Mouse (Mus musculus) T-helper 17 cell (primary cell): ENCODE measurements around the gene Tfip11.

Experiments used
- in situ Hi-C, 2 experiments: fragments of 300-600 bp; cut with MboI, MseI; formaldehyde crosslinking; loops; 1 replicate in 1 of 2; 2 replicates in 1 of 2; pipeline ENCODE4 v1.15.1; 2025; ENCODE audit warnings: high pct_unique_total_duplicates in 2 of 2

Gene Tfip11

DNA sequence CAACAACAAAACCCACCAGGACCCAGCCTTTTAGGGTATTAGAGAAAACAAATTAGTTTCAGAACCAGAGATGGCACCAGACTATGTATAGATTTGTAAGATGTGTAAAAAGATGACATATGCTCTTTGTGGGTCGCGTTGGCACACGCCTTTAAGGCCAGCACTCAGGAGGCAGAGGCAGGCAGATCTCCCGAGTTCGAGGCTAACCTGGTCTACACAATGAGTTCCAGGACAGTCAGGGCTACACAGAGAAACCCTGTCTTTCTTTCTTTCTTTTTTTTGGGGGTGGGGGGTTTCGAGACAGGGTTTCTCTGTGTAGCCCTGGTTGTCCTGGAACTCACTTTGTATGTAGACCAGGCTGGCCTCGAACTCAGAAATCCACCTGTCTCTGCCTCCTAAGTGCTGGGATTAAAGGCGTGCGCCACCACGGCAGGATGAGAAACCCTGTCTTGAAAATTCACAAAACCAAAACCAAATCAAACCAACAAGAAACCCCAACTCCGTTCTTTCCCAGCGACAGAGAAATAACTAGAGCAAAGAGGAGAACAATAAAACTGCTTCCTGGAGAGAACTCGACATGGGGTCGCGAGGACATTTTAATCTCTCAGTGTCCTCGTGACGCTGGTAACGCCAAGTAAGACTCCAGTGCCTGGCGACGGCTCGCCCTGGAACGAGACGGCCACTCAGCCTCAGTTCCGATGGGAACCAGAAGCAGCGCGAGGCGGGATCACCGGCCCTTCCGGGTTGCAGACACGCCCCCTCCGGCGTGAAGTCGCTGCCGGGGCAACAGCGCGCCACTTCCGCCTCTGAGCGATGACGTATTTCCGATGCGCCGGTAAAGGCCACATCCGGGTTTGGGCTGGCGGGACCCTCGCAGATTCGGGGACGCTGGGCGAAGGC is at the start of gene Tfip11:
Gene Tfip11, plus strand, starts transcription at position 813 of the 900 bp plus-strand sequence.
- in situ Hi-C loops, result no loop called here

DNA sequence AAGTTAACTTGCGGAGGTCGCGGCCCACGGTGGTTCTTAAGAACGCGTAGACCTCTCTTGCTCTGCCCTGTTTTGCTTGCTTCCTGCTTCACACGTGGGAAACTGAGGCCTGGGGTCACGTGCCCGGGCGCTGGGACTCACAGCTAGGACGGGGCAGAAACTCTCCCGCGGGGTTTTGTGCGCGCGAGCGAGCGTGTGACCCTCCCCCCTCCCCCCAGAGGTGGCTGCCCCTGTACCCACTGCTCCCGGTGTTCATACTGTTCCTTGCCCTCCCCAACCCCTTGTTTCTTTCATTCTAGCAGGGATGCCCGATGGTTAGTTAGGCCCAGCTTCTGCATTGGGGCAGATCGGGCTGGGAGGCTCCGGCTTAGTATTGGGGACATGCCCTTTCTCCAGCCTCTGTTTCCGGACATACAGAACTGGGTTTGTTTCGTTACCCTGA is 49.2 kb upstream of the Tfip11 start:
- in situ Hi-C loops, result loop anchor here in 1 of 2 experiments (10.0 kb wide), 2 partner anchors 1548 to 2002 kb away; no protein-coding TSS in a partner anchor

DNA sequence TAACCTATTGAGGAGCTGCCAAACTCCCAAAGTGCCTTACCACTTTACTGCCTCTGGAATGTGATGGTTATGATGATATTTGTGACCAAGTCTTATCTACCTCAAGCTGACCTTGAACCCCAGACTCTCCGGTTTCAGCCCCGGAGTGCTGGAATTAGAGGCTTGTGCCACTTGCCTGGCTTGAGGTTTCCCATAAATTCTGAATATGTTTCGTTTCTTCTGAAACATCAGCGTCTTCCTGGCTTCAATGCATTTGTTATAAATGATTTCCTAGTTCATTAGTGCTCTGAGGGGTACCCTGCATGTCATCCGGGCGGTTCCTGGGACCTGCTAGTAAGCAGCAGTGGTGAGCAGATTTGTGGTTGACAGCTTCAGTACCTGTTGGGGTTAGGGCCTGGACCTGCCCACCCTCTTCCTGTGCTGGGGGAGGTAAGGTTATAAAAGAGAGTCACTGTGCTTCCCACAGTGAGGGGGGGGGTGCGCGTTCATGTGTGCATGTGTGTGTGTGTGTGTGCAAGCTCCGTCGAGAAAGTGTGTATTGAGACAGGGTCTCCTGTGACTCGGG is 48.2 kb upstream of the Tfip11 start:
- in situ Hi-C loops, result loop anchor here in 1 of 2 experiments (10.0 kb wide), 2 partner anchors 1547 to 2003 kb away; no protein-coding TSS in a partner anchor

DNA sequence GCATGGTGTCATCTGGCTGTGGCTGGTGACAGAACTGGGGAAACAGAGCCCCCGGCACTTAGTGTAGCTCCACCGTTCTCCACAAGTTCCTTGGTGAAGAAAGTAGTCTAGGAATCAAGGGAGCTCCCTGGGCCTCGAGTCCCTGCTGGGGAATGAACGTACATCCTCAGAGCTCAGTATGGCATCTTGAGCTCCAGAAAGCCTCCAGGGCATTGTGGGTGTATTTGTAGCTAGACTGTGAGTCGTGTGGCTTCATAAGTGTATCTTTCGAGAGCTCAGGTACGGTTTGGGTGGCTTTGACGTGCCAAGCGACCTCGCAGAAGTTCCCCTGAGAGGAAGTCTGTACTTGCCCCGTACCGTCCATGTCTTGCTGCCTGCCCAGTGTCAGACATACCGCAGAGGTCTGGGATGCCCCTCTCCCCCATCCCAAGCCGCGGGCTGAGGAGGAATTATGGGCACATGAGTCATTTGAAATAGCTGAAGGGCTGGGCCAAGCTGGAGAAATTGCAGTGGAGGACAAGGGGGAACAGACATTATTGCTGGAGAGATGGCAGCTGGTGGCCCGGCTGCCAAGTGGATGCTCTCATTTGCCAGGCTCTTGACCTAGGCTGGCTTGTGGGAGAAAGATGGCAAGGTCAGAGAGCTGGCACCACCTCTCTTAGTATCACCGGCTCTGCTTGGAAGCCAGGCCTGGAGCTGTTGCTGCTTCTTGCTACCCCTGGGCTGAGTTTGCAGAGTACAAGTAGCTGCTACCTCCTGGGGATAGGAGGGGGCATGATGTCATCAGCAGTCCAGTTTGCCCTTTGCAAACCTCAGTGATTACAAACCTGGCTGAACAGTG is 46.8 kb upstream of the Tfip11 start:
- in situ Hi-C loops, result loop anchor here in 1 of 2 experiments (10.0 kb wide), 2 partner anchors 1545 to 2005 kb away; no protein-coding TSS in a partner anchor

DNA sequence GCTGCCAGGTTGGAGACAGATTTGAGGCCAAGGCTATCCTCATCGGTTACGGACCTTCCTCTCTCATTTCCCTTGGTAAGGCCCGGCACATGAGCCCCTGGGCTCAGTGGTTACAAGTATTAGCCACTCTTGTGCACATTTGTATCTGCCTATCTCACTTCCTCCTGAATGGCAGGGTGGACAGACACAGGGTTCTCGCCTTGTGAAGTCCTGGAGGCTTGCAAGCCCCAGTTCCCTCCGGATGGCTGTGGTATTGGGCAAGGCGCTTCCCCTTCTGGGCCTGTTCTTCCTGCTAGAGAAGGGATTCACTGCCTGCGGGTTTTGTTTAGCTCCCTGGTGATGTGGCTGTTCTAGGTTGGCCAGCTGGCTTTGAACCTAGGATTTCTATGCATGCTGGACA is 46.0 kb upstream of the Tfip11 start:
- in situ Hi-C loops, result no loop called here

DNA sequence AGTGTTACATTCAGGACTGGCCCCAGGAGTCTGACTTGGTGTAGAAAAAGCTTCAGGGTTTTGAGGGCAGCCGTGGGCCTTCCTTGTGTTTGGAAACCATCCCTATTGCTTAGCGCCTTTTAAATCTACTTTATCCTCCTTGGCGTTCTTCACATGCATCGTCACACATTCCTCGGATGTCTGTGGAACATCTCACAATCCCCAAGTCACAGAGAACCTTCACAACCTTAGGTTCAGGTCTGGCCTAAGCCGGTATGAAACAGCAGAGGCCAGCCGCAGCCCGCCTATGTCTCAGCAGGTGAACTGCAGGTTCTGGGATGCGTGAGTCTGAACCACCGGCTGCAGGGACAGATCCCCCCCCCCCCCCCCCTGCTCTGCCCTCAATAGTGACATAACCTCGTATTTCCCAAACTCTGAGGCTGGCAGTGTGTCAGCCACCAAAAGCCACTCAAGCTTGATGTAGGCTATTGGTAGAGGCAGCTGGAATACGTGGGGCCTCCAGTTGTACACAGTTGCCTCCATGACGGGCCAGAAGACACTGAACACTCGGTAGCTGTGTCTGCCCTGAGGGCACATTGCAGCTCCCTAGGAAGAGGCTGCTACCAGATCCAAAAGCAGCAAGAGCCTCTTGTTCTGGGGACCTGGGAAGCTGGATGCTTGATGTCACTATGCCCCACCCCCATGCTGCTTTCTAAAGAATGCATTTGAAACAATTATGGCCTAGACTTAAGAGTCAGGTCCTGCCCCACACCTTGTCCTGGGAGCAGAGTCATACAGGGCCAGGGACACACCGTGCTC is 45.1 kb upstream of the Tfip11 start:
- in situ Hi-C loops, result no loop called here

DNA sequence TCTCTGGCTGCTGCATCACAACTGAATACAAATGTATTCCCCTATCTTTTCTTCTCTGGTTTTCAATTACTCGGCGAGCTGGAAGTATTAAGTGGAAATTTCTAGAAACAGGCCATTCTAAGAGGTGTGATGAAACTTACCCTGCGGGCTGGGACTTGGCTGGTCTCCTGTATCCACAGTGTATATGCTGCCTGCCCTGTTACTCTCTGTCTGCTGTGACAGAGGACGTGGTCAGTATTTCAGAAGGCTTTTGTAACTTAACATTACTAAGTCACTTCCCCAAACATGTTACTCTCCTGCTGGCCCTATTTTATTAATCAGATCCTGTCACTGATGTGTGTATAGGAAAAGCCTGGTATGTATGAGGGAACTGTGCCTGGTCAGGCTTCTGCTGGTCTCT is 44.5 kb upstream of the Tfip11 start:
- in situ Hi-C loops, result no loop called here

DNA sequence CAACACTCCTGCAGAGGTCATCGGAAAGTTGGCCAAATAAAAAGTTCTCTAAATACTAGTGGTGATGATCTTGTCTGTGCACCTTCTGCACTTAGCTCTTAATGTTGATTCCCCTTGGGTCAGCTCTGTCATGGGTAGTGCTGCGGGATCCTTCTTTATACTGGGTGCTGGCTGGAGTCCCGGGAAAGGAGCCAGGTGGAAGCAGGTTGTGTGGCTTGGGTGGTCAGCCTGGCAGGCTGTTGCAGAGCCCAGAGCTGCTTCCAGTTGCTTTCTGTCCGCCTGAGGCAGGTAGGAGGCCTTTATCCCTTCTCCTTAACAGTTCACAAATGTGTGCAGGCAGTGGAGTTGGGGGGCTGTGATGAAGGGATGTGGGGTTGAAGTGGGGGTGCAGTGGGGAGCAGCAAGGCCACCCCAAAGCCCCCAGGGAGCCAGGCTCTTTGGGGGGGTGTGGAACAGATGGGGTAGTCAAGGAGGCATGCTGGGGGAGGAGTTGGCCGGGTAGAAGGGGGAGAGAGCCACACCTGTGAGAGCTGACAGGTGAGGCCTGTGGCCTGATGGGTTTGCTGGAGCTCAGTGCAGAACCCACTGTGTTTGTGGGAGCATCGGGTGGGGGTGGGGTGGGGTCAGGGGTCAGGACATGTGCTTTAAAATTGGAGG is 43.9 kb upstream of the Tfip11 start:
- in situ Hi-C loops, result no loop called here

DNA sequence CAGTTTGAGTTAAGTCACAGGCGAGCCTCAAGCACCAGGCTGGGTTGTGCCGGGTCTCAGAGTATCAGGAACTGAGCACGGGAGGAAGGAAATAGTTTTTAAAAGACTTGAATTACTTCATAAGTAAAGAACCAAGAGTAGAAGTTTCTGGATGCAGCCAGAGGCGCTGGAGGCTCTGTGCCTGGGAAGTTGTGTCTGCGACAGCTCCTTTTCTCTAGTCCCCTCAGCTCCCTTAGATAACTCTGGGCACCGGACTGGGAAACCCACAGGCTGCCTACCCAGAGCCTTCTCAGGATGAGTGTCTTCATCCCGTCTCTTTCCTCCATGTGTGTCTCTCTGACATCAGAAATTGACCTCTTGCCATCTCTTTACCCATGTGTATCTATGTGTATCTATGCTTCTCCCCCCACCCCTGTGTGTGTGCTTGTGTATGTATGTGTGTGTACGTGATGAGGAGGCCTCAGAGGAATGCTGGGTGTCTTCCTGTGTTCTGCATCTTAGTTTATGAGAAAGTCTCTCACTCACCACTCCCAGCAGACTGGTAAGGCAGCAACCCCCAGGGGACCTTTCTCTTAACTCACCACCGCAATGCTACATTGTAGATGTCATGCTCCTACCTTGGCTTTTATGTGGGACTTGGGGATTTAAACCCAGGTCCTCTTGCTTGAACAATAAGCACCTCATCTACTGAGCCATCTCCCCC is 43.2 kb upstream of the Tfip11 start:
- in situ Hi-C loops, result no loop called here

DNA sequence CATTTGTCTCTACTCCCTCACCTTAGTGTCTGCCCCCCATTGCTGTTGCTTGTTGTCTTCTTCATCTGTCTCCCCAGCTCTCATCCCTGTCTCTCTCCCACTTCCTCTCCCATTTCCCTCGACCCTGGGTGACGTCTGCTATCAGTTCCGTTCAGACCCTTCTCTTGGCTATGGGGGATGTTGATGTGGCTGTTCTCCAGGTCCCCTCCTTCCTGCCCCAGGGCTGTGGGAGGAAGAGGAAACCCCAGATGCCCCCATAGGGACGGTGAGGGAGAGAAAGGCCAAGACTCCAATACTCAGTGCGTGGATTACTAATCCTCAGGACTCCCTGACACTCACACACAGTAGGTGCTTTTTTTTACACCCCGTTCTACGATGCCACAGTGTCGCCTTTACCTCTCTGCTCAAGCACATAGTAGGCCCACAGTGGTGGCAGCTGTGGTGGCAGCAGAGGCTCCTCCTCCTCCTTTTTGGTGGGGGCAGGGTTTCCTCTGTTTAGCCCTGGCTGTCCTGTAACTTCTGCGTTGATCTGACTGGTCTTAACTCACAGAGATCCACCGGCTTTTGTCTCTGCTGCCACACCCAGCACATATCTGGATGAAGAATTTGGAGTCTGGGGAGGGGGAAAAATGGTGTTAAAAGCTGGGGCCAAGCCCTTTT is 42.5 kb upstream of the Tfip11 start:
- in situ Hi-C loops, result no loop called here

DNA sequence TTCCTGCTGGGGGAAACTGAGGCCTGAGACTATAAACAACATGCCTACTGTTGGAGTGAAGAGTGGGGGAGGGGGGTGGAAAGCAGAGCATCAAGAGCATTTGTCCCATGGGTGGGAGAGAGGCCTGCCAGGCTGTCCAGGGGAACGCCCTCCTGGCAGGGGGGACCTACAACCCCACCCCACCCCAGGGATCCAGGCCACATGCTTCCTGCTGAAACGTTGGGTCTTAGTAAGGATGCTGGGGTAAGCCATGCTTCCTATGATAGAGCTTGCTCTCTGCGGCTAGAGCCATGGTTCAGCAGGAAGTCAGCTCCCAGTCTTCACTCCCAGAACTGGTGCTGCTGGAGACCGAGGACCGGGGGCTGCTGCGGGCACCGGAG is 42.0 kb upstream of the Tfip11 start:
- in situ Hi-C loops, result no loop called here

DNA sequence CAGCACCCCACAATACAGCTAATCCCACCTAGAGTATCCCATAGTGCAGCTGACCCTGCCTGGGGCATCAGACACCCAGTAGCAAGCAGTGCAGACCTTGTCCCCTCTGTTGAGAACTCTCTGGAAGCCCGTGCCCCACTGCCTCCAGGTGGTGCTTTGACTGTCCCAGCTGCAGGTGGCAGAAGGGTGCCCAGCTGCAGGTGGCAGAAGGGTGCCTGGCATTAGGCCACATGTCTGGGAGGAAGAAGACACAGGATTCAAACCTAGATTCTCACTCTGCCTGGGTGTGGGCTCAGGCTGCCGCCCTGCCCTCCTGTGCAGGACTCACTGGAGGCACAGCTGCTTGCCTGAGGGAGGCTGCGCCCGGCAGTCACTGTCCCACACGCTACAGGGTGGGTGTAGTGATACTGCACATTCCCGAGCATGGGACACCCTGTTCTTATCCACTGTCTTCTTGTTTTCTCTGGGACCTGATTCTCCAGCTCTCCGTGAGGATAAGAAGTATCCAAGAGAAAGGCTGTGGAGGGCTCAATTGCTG is 40.5 kb upstream of the Tfip11 start:
- in situ Hi-C loops, result no loop called here

DNA sequence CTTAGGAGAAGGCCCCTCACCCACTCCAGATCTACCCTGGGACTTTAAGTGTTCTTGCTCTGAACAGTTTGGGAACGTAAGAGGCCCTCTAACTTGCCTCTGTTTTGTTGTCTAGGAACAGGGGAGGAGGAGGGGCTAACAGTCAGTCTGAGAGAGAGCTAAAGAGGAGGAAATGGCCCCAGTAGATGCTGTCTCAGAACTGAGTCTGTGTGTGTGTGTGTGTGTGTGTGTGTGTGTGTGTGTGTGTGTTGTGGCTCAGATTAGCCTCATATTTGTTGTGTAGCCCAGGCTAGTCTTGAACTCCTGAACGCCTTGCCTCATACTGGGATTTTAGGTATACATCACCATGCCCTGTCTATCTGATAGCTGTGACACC is 39.6 kb upstream of the Tfip11 start:
- in situ Hi-C loops, result no loop called here

DNA sequence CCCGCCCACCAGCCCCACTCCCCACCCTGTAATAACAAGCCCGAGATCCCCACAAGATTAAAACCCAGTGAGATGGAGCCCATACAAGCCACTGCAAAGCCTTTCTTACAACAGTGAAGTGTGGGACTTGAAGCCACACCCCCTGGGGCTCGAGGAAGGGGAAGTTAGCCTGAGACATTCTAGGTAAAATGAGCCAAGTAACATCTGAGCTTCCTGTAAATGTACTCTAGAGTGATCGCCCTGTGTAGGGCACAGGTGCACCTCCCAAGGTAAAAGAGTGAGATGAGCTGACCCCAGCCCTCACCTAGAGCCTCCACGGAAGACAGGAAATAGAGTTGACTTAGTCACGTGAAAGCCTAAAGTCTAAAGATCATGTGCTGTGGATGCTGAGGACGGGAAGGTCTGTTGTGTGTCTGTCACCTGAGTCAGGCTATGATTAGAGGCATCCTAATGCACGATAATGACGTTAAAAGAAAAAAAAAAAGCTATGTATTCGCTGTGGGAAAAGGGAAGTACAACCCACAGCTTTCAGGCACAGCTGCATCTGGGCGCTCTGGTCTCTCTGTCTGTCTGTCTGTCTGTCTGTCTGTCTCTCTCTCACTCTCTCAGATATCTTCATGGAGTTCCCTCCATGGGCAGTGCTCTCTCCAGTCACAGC is 39.0 kb upstream of the Tfip11 start:
- in situ Hi-C loops, result no loop called here

DNA sequence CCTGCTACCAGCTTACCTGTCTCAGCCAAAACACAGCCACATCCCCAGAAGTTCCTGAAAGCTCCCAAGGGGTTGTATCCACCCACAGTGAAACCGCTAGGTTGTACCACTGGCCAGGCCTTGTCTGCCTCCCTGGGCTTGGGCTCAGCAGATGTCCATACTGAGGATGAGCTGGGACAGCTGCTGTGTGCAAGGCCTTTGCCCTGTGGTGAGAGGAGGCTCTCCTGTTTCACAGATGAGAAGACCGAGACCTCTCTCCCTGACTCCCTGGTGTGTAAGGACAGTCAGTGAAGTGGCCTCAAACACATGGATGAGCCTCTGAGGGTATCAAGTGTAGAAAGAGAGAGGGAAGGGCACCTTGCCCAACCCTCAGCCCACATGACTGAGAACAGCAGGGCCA is 38.5 kb upstream of the Tfip11 start:
- in situ Hi-C loops, result no loop called here

DNA sequence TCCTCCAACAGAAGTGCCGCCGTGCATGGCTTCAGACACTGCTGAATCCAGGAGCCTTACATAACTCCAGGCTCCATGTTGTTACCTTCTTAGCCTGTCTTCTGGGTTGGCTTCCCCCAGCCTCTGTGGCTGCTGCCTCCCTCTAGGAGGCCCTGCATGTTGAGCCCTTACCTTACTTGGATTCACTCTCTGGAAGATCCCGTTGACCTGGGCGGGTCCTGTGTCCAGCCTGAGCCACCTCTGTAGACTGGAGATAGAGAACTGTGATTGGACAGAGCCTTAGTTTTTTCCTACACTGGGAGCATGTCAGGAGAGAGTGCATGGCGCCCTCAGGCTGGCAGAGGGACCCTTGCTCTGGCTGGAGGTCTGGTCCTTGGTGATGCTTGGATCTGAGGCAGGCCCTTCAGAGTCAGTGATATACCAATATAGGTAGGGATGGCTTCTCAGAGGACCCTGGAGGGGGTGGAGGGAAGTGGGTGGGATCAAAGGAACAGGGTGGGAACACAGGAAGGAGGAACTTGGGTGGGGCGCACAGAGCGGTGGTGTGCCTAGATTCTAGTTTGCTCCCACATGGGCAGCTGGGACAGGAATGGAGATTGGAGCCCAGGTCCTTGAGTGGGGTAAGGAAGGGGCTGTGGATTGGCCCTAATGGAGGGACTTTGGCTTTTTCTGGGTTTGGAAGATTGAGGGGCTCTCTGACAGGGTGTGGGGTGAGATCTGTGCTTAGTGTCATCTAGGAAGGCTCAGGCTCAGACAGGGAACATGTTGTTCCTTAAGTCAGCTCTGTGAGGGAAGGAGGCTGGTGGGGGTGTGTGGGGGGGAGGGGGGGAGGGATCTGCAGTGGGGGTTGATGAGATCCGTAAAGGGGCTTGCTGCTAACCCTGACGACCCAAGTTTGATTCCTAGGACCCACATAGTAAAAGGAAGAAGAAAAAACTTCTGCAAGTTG is 37.7 kb upstream of the Tfip11 start:
- in situ Hi-C loops, result no loop called here

DNA sequence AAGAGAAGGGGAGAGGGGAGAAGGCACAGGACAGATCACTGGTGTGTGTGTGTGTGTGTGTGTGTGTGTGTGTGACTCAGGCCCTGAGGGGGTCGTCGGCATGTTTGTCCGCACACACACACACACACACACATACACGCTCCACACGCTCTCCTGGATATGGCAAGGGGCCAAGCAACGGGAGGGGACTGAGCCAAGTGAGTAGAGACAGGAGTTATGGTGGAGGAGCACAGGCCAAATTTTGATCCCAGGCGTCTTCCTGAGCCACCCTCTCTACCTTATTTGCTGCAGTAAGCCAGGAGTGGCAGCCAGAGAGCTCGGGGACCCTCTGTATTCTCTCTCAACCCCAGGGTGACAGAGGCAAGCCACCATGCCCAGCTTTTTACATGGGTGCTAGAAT is 36.9 kb upstream of the Tfip11 start:
- in situ Hi-C loops, result no loop called here
